8 mouse cellular contexts compared by ENCODE assay signal in genomic region chr1:74723748-74724147, GRCm38 (mm10). TPM values are rescaled to one million over a fixed set of nuclear protein-coding genes. Genes with fewer than 3 reads are reported as not detected.
DNase-seq lines count a peak whose midpoint lies in the region; ATAC-seq and TF ChIP-seq lines count a peak whose summit lies in the region.

No protein-coding gene starts in this region.

- H3K27ac ChIP-seq in kidney, postnatal 0 days, result no peak overlapping the region
- no peak overlapping the region for H3K27ac ChIP-seq in kidney, embryonic 15.5 days
- H3K27ac ChIP-seq in ES-Bruce4 (ENCODE audit: insufficient read depth, low read length), result no peak overlapping the region
- H3K27ac ChIP-seq in liver, postnatal 0 days (ENCODE audit: low read depth), result no peak overlapping the region
- no peak overlapping the region for H3K27ac ChIP-seq in midbrain, embryonic 13.5 days

- H3K9ac ChIP-seq in kidney, postnatal 0 days (ENCODE audit: low read depth, low read length), result no peak overlapping the region
- H3K9ac ChIP-seq in kidney, embryonic 15.5 days, result no peak overlapping the region
- no peak overlapping the region for H3K9ac ChIP-seq in ES-Bruce4 (ENCODE audit: low read depth, poor library complexity, severe bottlenecking)
- H3K9ac ChIP-seq in liver, postnatal 0 days (replicated peaks), result no peak overlapping the region
- no peak overlapping the region for H3K9ac ChIP-seq in midbrain, embryonic 13.5 days (replicated peaks)

- DNase-seq in kidney, postnatal 0 days (ENCODE audit: low spot score), result peak; percentile 21
- peak; percentile 20 for DNase-seq in WW6 (ENCODE audit: low read depth, low spot score)
- DNase-seq in liver, postnatal 0 days, result peak; percentile 42

- no peak overlapping the region for H3K4me2 ChIP-seq in kidney, postnatal 0 days (ENCODE audit: low read length)
- H3K4me2 ChIP-seq in kidney, embryonic 15.5 days, result no peak overlapping the region
- no peak overlapping the region for H3K4me2 ChIP-seq in liver, postnatal 0 days (ENCODE audit: low read depth, low read length)
- H3K4me2 ChIP-seq in midbrain, embryonic 13.5 days (replicated peaks), result no peak overlapping the region

- WGBS in kidney, postnatal 0 days, result 79% methylated on average over 2 of the region's 2 CpGs
- WGBS in kidney, embryonic 15.5 days, result 85% methylated on average over 2 of the region's 2 CpGs
- WGBS in liver, postnatal 0 days (ENCODE audit: insufficient replicate concordance), result 68% methylated on average over 2 of the region's 2 CpGs
- 74% methylated on average over 2 of the region's 2 CpGs for WGBS in midbrain, embryonic 13.5 days

- no peak for ATAC-seq in kidney, postnatal 0 days (replicated peaks; ENCODE audit: low FRiP score, low read depth)
- no peak for ATAC-seq in kidney, embryonic 15.5 days (replicated peaks; ENCODE audit: low FRiP score)
- ATAC-seq in liver, postnatal 0 days, result no peak
- ATAC-seq in megakaryocyte-erythroid progenitor cell, adult 5-6 weeks (replicated peaks; ENCODE audit: low FRiP score, low TSS enrichment, poor library complexity, severe bottlenecking), result no peak
- ATAC-seq in inflammation-experienced regulatory T-cells, adult 6 months, result no peak
- ATAC-seq in midbrain, embryonic 13.5 days, result no peak

- TF ChIP-seq CTCF in kidney, postnatal 0 days (IDR thresholded peaks at IDR 0.05; ENCODE audit: low read depth), result peak; percentile 34; the same call in 1 of the 2 replicates
- TF ChIP-seq CTCF in ES-Bruce4 (IDR thresholded peaks at IDR 0.05; ENCODE audit: low read depth, low read length), result peak; percentile 42
- TF ChIP-seq CTCF in liver, postnatal 0 days (IDR thresholded peaks at IDR 0.05; ENCODE audit: low read depth), result peak; percentile 51

- TF ChIP-seq EP300 in ES-Bruce4 (IDR thresholded peaks at IDR 0.05; ENCODE audit: insufficient read depth, low read depth, low read length), result no peak
- TF ChIP-seq EP300 in liver, postnatal 0 days (IDR thresholded peaks at IDR 0.05; ENCODE audit: low read depth), result no peak

- H3K4me1 ChIP-seq in kidney, postnatal 0 days (replicated peaks; ENCODE audit: insufficient read depth, low read length), result no peaks in the 10 kb centered on the region
- H3K4me1 ChIP-seq in kidney, embryonic 15.5 days, result no peaks in the 10 kb centered on the region
- no peaks in the 10 kb centered on the region for H3K4me1 ChIP-seq in ES-Bruce4 (ENCODE audit: control insufficient read depth, insufficient read depth, low read length)
- peaks cover 15% of the 10 kb centered on the region; the same call in 1 of the 2 replicates for H3K4me1 ChIP-seq in liver, postnatal 0 days (ENCODE audit: insufficient read depth)
- H3K4me1 ChIP-seq in midbrain, embryonic 13.5 days (replicated peaks), result no peaks in the 10 kb centered on the region

- H3K9me3 ChIP-seq in kidney, postnatal 0 days (replicated peaks; ENCODE audit: low read length), result no peaks in the 10 kb centered on the region
- no peaks in the 10 kb centered on the region for H3K9me3 ChIP-seq in kidney, embryonic 15.5 days (replicated peaks)
- no peaks in the 10 kb centered on the region for H3K9me3 ChIP-seq in ES-Bruce4 (replicated peaks; ENCODE audit: control insufficient read depth, insufficient read depth, low read length, poor library complexity, severe bottlenecking)
- no peaks in the 10 kb centered on the region for H3K9me3 ChIP-seq in liver, postnatal 0 days (ENCODE audit: low read length)
- 0 out of 2 replicates have a peak, but pooled peaks cover 4% of the 10 kb centered on the region for H3K9me3 ChIP-seq in midbrain, embryonic 13.5 days

- no peak overlapping the region for H3K4me3 ChIP-seq in kidney, postnatal 0 days (replicated peaks; ENCODE audit: low read depth, low read length)
- no peak overlapping the region for H3K4me3 ChIP-seq in kidney, embryonic 15.5 days (replicated peaks)
- no peak overlapping the region for H3K4me3 ChIP-seq in ES-Bruce4 (ENCODE audit: low read depth, low read length)
- H3K4me3 ChIP-seq in liver, postnatal 0 days (ENCODE audit: low read depth, low read length), result no peak overlapping the region
- H3K4me3 ChIP-seq in midbrain, embryonic 13.5 days (replicated peaks), result no peak overlapping the region

- H3K27me3 ChIP-seq in kidney, postnatal 0 days (ENCODE audit: insufficient read depth, low read length), result no peaks in the 10 kb centered on the region
- no peaks in the 10 kb centered on the region for H3K27me3 ChIP-seq in kidney, embryonic 15.5 days
- H3K27me3 ChIP-seq in ES-Bruce4 (ENCODE audit: control insufficient read depth, insufficient read depth, low read length, poor library complexity, severe bottlenecking), result no peaks in the 10 kb centered on the region
- no peaks in the 10 kb centered on the region for H3K27me3 ChIP-seq in liver, postnatal 0 days (ENCODE audit: insufficient read depth, low read length)
- H3K27me3 ChIP-seq in midbrain, embryonic 13.5 days, result no peaks in the 10 kb centered on the region

- H3K36me3 ChIP-seq in kidney, postnatal 0 days (ENCODE audit: insufficient read depth, low read length), result no peaks in the 10 kb centered on the region
- H3K36me3 ChIP-seq in kidney, embryonic 15.5 days, result no peaks in the 10 kb centered on the region
- H3K36me3 ChIP-seq in ES-Bruce4 (ENCODE audit: control insufficient read depth, insufficient read depth, low read length, poor library complexity, severe bottlenecking), result no peaks in the 10 kb centered on the region
- H3K36me3 ChIP-seq in liver, postnatal 0 days (replicated peaks; ENCODE audit: insufficient read depth, low read length), result no peaks in the 10 kb centered on the region
- no peaks in the 10 kb centered on the region for H3K36me3 ChIP-seq in midbrain, embryonic 13.5 days

- no peak for TF ChIP-seq POLR2A in ES-Bruce4 (IDR thresholded peaks at IDR 0.05; ENCODE audit: insufficient read depth, low read length)

RNA-seq across cellular contexts. Expression of gene Cyp27a1, which starts 10.4 kb away (rescaled TPM):
- polyA plus RNA-seq in kidney, postnatal 0 days (2015; fragmentation: Nextera tagmentation; extraction: Ambion mirVana), result 10.3 and 10.8 TPM in 2 replicates
- polyA plus RNA-seq in kidney, embryonic 15.5 days (2015; fragmentation: Nextera tagmentation; extraction: Ambion mirVana), result 7.2 and 7.6 TPM in 2 replicates
- polyA plus RNA-seq in ES-Bruce4 (2011; ENCODE audit: insufficient read depth, insufficient read length, low read depth, missing spikeins), result 1.9 and 2.5 TPM in 2 replicates
- polyA plus RNA-seq in liver, postnatal 0 days (2015; fragmentation: Nextera tagmentation; extraction: Ambion mirVana), result 30.0 and 31.5 TPM in 2 replicates
- total RNA-seq in megakaryocyte-erythroid progenitor cell, adult 5-6 weeks (2014; fragmentation: Nextera tagmentation), result 2.0 TPM in 1 of 2 replicates, not detected in the other
- total RNA-seq in megakaryocyte-erythroid progenitor cell, adult 5-6 weeks (2017), result 1.9 TPM in 1 of 2 replicates, not detected in the other
- 1 to 10 TPM in 1 of 3 experiments, not detected in 2; 1.4 TPM for polyA plus RNA-seq in inflammation-experienced regulatory T-cells, adult 6 months (2017; shearing (Covaris generic))
- 2.9 and 3.3 TPM in 2 replicates for polyA plus RNA-seq in midbrain, embryonic 13.5 days (2015; fragmentation: Nextera tagmentation; extraction: Ambion mirVana)

RNA-seq across cellular contexts. Expression of gene Prkag3, which starts 25.3 kb away (rescaled TPM):
- 0.07 and 0.27 TPM in 2 replicates for polyA plus RNA-seq in kidney, postnatal 0 days (2015; fragmentation: Nextera tagmentation; extraction: Ambion mirVana)
- polyA plus RNA-seq in kidney, embryonic 15.5 days (2015; fragmentation: Nextera tagmentation; extraction: Ambion mirVana), result 0.44 and 0.73 TPM in 2 replicates
- polyA plus RNA-seq in ES-Bruce4 (2011; ENCODE audit: insufficient read depth, insufficient read length, low read depth, missing spikeins), result 0.21 and 0.23 TPM in 2 replicates
- 0.04 and 0.11 TPM in 2 replicates for polyA plus RNA-seq in liver, postnatal 0 days (2015; fragmentation: Nextera tagmentation; extraction: Ambion mirVana)
- total RNA-seq in megakaryocyte-erythroid progenitor cell, adult 5-6 weeks (2014; fragmentation: Nextera tagmentation), result not detected in 2 replicates
- total RNA-seq in megakaryocyte-erythroid progenitor cell, adult 5-6 weeks (2017), result not detected in 2 replicates
- not detected for polyA plus RNA-seq in inflammation-experienced regulatory T-cells, adult 6 months (2017; shearing (Covaris generic))
- 0.08 TPM in 1 of 2 replicates, not detected in the other for polyA plus RNA-seq in midbrain, embryonic 13.5 days (2015; fragmentation: Nextera tagmentation; extraction: Ambion mirVana)

RNA-seq across cellular contexts. Expression of gene Wnt6, which starts 47.9 kb away (rescaled TPM):
- 1.9 and 2.2 TPM in 2 replicates for polyA plus RNA-seq in kidney, postnatal 0 days (2015; fragmentation: Nextera tagmentation; extraction: Ambion mirVana)
- 2.0 and 2.3 TPM in 2 replicates for polyA plus RNA-seq in kidney, embryonic 15.5 days (2015; fragmentation: Nextera tagmentation; extraction: Ambion mirVana)
- polyA plus RNA-seq in ES-Bruce4 (2011; ENCODE audit: insufficient read depth, insufficient read length, low read depth, missing spikeins), result 5.0 and 5.6 TPM in 2 replicates
- polyA plus RNA-seq in liver, postnatal 0 days (2015; fragmentation: Nextera tagmentation; extraction: Ambion mirVana), result 0.07 and 0.12 TPM in 2 replicates
- total RNA-seq in megakaryocyte-erythroid progenitor cell, adult 5-6 weeks (2014; fragmentation: Nextera tagmentation), result not detected in 2 replicates
- not detected in 2 replicates for total RNA-seq in megakaryocyte-erythroid progenitor cell, adult 5-6 weeks (2017)
- polyA plus RNA-seq in inflammation-experienced regulatory T-cells, adult 6 months (2017; shearing (Covaris generic)), result not detected
- polyA plus RNA-seq in midbrain, embryonic 13.5 days (2015; fragmentation: Nextera tagmentation; extraction: Ambion mirVana), result 2.4 and 2.5 TPM in 2 replicates
